Mouse (Mus musculus): ENCODE measurements around the gene Wdr19.

- TF ChIP-seq CTCF (IDR thresholded peaks at IDR 0.05; ENCODE audit: low read depth) = no peak
- TF ChIP-seq EP300 (IDR thresholded peaks at IDR 0.05; ENCODE audit: low read depth) = no peak
Observed at GRCm38 (mm10) chr5:65151767-65152166, 47.7 kb upstream of the Wdr19 start.
